Mouse (Mus musculus): Measurements from ENCODE around the gene Rhot2. TPM values are rescaled to one million over a fixed set of nuclear protein-coding genes. Genes with fewer than 3 reads are reported as not detected.

The Rhot2 gene
- polyA plus RNA-seq, 1 experiment: 48.3 TPM

GRCm38 (mm10) chr17:25875171-25876136 lies 30.8 kb upstream of the Rhot2 start:
- peak overlapping the region; percentile 96 for H3K4me2 ChIP-seq (ENCODE audit: low read depth)
- H3K27me3 ChIP-seq (ENCODE audit: control insufficient read depth, insufficient read depth, insufficient read length): no peaks in the 10 kb centered on the region
- peak overlapping the region; percentile 60 for H3ac ChIP-seq (ENCODE audit: control insufficient read depth, insufficient read length)
- TF ChIP-seq SRF (IDR thresholded peaks at IDR 0.05; ENCODE audit: control insufficient read depth, insufficient read length, low read depth) (peak; percentile 54), MAX (IDR thresholded peaks at IDR 0.05; ENCODE audit: low read depth) (no peak), REST (IDR thresholded peaks at IDR 0.05; ENCODE audit: insufficient read depth, insufficient read length) (no peak), MYOD1 (IDR thresholded peaks at IDR 0.05; ENCODE audit: control insufficient read depth in 1 of 3, insufficient read length in 2 of 3, low read depth in 2 of 3) (peak in 2 of 3 experiments; percentile 80 to 90), USF1 (IDR thresholded peaks at IDR 0.05; ENCODE audit: low read depth) (no peak), E2F4 (IDR thresholded peaks at IDR 0.05; ENCODE audit: insufficient read depth) (no peak), CEBPB (IDR thresholded peaks at IDR 0.05; ENCODE audit: insufficient read depth, poor library complexity, severe bottlenecking) (no peak), TCF3 (IDR thresholded peaks at IDR 0.05; ENCODE audit: insufficient read length, low read depth) (no peak), POLR2AphosphoS2 (IDR thresholded peaks at IDR 0.05; ENCODE audit: insufficient read length, low read depth) (peak; percentile 95), MYOG (IDR thresholded peaks at IDR 0.05; ENCODE audit: control insufficient read depth in 1 of 3, insufficient read depth in 1 of 3, insufficient read length in 2 of 3, low read depth in 2 of 3) (peak in 2 of 3 experiments; percentile 81 to 84), TCF12 (IDR thresholded peaks at IDR 0.05; ENCODE audit: insufficient read depth, poor library complexity, severe bottlenecking) (no peak), POLR2A (IDR thresholded peaks at IDR 0.05; ENCODE audit: insufficient read length, low read depth) (peak; percentile 97)
- H3K4me3 ChIP-seq: peak overlapping the region; percentile 75
- H3K36me3 ChIP-seq (ENCODE audit: control insufficient read depth, insufficient read depth): no peaks in the 10 kb centered on the region
- peaks cover 4% of the 10 kb centered on the region for H3K79me2 ChIP-seq (ENCODE audit: control insufficient read depth, insufficient read depth)

GRCm38 (mm10) chr17:25874721-25875170 lies 30.1 kb upstream of the Rhot2 start, which contains the start of gene Mettl26:
Gene Mettl26, plus strand, starts transcription at chr17:25875074.
- Histone ChIP-seq H3K4me3 (peak within 1 kb of the TSS; percentile 75), H3K4me2 (ENCODE audit: low read depth) (peak within 1 kb of the TSS; percentile 96), H3K27me3 (ENCODE audit: control insufficient read depth, insufficient read depth, insufficient read length) (no peaks in the 10 kb centered on the region), H3K79me2 (ENCODE audit: control insufficient read depth, insufficient read depth) (peaks cover 4% of the 10 kb centered on the region), H3ac (ENCODE audit: control insufficient read depth, insufficient read length) (peak within 1 kb of the TSS; percentile 60), H3K36me3 (ENCODE audit: control insufficient read depth, insufficient read depth) (no peaks in the 10 kb centered on the region)
- TF ChIP-seq MAX (IDR thresholded peaks at IDR 0.05; ENCODE audit: low read depth) (no peak), POLR2AphosphoS2 (IDR thresholded peaks at IDR 0.05; ENCODE audit: insufficient read length, low read depth) (peak; percentile 55)

- Histone ChIP-seq H3K4me3 (peak overlapping the region; percentile 75), H3K27me3 (ENCODE audit: control insufficient read depth, insufficient read depth, insufficient read length) (no peaks in the 10 kb centered on the region), H3K4me2 (ENCODE audit: low read depth) (peak overlapping the region; percentile 96), H3K36me3 (ENCODE audit: control insufficient read depth, insufficient read depth) (no peaks in the 10 kb centered on the region), H3ac (ENCODE audit: control insufficient read depth, insufficient read length) (peak overlapping the region; percentile 60), H3K79me2 (ENCODE audit: control insufficient read depth, insufficient read depth) (peaks cover 4% of the 10 kb centered on the region)
- TF ChIP-seq MAX (IDR thresholded peaks at IDR 0.05; ENCODE audit: low read depth) (no peak), TCF3 (IDR thresholded peaks at IDR 0.05; ENCODE audit: insufficient read length, low read depth) (no peak), SRF (IDR thresholded peaks at IDR 0.05; ENCODE audit: control insufficient read depth, insufficient read length, low read depth) (no peak), USF1 (IDR thresholded peaks at IDR 0.05; ENCODE audit: low read depth) (no peak), REST (IDR thresholded peaks at IDR 0.05; ENCODE audit: insufficient read depth, insufficient read length) (no peak), TCF12 (IDR thresholded peaks at IDR 0.05; ENCODE audit: insufficient read depth, poor library complexity, severe bottlenecking) (no peak), MYOD1 (IDR thresholded peaks at IDR 0.05; ENCODE audit: control insufficient read depth in 1 of 3, insufficient read length in 2 of 3, low read depth in 2 of 3) (no peak), E2F4 (IDR thresholded peaks at IDR 0.05; ENCODE audit: insufficient read depth) (no peak), MYOG (IDR thresholded peaks at IDR 0.05; ENCODE audit: control insufficient read depth in 1 of 3, insufficient read depth in 1 of 3, insufficient read length in 2 of 3, low read depth in 2 of 3) (no peak), POLR2AphosphoS2 (IDR thresholded peaks at IDR 0.05; ENCODE audit: insufficient read length, low read depth) (no peak), POLR2A (IDR thresholded peaks at IDR 0.05; ENCODE audit: insufficient read length, low read depth) (no peak), CEBPB (IDR thresholded peaks at IDR 0.05; ENCODE audit: insufficient read depth, poor library complexity, severe bottlenecking) (no peak)
Observed at GRCm38 (mm10) chr17:25874148-25874720, 29.6 kb upstream of the Rhot2 start.

GRCm38 (mm10) chr17:25873405-25874147 lies 28.9 kb upstream of the Rhot2 start:
- Histone ChIP-seq H3K4me3 (peak overlapping the region; percentile 75), H3K36me3 (ENCODE audit: control insufficient read depth, insufficient read depth) (no peaks in the 10 kb centered on the region), H3K27me3 (ENCODE audit: control insufficient read depth, insufficient read depth, insufficient read length) (no peaks in the 10 kb centered on the region), H3K4me2 (ENCODE audit: low read depth) (peak overlapping the region; percentile 96), H3K79me2 (ENCODE audit: control insufficient read depth, insufficient read depth) (peaks cover 4% of the 10 kb centered on the region), H3ac (ENCODE audit: control insufficient read depth, insufficient read length) (no peak overlapping the region)
- no peak for TF ChIP-seq MYOD1 (IDR thresholded peaks at IDR 0.05; ENCODE audit: control insufficient read depth in 1 of 3, insufficient read length in 2 of 3, low read depth in 2 of 3)
- no peak for TF ChIP-seq USF1 (IDR thresholded peaks at IDR 0.05; ENCODE audit: low read depth)
